Mouse (Mus musculus): Measurements from ENCODE around the gene Osbpl5.
A peak's percentile ranks its signal among the peaks of the same experiment; 100 is the strongest.
"Not testable (repeated sequence)": the region's sequence is repeated elsewhere in the genome, so short reads cannot be mapped to it uniquely, and the experiment has no call there.

Gene Osbpl5

DNA sequence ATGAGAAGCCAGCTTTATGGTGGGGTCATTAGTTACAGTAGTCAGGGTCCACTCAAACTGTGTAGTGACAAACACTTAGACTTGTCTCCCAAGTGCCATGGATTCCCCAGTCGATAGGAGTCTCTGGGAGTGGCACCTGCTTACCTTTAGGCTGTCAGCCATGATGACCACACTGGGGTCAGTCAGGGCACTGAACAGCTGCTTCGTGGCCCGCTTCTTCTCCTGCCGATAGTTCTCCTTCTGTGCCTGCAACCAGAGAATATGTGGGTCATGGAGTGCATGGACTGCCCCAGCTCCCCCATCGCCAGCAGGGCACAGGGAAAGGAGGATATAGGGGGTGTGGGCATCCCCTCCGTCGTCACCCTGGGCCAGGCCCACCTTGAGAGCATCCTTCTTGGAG, 47.4 kb downstream of the Osbpl5 start:
- DNase-seq (ENCODE audit: low spot score) = no peak

DNA sequence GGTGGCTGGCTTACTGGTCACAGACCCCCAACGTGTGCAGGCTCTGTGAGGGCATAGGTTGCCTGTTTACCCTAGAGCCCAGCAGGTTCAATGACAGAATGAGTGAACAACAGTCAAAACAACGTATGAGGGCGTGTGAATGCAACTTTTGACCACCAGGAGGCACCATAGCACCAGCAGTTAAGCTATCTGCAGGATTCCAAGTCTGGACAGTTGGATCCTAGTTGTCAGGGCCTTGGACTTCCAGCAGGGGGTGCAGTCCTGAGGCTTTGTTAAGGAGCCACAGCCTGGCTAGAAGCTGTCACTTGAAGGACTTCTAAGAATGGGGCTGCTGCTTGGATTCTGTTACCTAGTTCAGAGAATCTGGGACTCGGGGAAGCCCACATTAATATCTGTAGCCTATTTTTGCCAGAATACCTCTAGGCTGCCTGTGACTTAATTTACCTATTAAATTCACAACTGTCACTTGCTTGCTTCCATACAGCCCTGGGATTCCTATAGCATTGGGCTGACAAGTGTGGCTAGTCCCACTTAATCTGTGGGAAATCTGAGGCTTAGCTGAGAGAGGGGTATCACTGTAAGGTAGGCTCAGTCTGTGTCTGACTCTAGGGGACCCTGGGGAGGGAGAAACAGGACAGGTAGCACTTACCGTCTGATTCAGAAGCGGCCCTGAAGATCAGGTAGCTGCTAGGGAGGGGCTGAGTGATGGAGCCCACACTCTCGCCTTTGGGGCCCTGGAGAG, 49.9 kb downstream of the Osbpl5 start:
- peak; percentile 62 for DNase-seq (ENCODE audit: low spot score)

DNA sequence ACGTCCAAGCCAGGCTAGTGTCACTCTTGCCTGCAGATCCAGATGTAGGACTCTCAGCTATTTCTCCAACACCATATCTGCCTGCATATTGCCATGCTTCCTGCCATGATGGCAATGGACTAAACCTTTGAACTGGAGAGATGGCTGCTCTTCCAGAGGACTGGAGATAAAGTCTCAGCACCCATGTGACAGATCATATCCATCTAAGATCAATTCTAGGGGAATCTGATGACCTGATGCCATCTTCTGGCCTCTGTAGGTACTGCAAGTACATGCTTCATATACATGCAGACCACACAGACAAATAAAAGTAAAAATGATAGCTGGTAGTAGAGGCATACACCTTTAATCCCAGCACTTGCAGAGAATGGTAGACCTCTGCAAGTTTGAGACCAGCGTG, 60.6 kb downstream of the Osbpl5 start:
- DNase-seq (ENCODE audit: low spot score) = no peak

DNA sequence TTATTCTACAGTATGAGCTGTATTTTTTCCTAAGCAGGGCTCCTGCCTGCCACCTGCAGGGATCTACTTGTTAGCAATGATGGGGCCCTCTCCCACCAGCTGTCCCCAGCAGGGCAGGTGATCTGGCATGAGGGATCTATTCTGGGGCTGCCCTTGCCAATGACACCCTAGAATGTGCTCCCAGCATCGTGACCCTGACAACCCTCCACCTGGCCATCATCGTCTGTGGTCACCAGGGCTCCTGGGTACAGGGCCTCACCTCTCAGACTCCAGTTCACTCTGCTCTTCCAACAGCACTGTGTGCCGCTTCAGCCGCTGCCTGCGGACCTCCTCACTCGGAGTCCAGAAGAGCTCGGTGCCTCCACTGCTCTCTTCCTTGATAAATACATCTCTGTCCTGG, 62.2 kb downstream of the Osbpl5 start:
- DNase-seq (ENCODE audit: low spot score) = no peak

DNA sequence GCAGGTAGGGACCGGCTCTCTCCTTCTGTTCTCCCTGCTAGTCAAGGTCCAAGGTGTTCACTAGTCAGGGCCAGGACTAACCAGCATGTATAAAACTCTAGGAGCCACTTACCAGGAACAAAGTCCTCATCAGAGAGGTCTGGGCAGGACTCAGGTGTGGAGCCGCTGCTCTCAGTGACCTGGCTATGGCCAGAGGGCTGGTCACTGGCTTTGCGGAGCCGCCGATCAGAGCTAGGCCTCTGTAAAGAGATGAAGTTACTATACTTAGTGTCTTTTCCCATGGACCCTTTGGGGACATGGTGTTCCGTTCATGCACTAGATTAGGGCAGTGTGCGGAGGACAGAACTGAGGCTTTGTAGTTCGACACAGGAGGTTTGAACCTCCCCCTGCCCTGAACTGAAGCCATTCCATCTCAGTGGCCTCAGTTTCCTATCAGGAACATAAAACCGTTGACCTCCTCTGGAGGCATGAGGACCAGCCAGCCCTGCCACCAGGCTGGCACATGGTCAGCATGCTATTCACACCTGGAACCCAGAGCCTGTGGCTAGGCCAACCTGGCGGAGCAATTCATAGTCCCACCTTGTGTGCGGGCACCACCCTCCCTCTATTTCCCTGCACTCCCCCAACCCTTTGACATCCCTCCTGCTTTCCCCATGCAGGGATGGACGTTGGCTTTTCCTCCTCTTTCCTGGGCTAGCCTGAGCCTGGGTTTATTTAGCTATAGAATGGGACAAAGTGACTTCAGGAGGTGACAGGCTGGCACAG, 63.9 kb downstream of the Osbpl5 start:
- no peak for DNase-seq (ENCODE audit: low spot score)

DNA sequence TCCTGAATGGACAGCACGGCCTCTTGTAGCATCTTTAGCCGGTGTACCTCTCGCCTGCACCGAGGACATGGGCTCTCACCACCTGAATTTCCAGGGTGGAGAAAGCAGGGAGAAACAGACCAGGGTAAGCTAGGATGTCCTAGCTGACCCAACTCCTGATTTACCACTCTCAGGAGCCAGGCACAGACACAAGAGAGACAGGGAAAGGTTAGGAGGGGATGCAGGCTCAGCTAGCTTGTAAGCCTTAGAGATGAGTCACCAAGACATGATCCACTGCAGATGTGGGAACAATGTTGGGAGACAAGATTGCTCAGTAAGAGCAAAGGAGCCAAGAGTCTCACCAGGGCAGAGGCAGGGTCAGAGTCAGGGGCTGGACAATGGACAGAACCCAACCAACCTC, 64.9 kb downstream of the Osbpl5 start:
- no peak for DNase-seq (ENCODE audit: low spot score)

DNA sequence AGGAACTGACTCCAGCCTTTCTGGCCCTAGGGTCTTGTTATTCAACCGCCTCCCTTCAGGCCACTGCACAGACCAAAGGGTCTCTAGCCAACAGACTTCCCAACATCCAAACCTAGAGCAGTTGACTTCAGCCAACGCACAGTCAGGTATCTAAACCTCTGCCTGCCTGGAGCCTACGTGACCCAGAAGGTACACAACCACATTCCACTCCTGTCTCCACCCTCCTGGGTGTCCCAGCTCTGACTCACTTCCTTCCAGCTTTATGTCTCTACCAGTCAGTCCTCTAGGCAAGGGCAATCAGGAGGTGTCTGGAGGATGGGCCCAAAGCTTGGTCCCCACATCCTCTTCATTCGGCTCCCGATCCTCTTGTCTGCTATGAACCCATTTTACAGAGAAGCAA, 65.6 kb downstream of the Osbpl5 start:
- no peak for DNase-seq (ENCODE audit: low spot score)

DNA sequence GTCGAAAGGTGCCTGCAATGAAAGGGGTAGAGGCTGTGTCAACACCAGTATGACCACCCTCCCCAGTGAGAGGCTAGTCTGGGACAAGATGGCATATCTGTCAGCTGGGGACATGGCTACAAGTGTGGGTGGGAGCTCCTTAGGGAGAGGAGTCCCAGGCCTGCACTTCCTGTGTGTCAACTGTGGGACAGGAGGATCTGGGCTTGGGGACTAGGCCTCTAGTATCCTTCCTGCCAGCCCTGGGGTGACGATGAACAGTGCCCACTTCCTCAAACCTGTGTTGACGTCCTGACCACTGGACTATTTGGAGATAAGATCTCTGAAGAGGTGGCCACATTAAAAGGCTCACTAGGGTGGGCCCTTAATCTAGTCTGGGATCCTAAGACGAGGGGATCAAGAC, 66.8 kb downstream of the Osbpl5 start:
- no peak for DNase-seq (ENCODE audit: low spot score)

DNA sequence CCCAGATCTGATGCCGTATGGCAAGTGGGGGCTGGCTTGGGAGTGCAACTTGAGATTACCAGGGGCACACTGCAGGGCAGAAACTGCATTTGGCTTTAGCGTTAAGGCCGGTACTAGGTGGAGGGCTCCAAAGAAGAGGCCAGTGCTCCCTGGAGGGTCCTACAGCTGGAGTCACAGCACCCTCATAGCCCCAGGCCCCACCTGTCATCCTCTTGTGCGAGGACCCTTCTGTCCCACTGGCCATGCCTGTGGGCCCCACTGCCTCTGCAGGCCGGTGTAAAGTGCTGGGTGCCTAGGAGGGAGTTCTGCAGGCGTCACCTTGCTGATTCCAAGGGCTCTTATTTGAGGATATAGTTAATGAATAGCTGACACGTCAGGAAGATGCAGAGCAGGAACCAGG, 67.3 kb downstream of the Osbpl5 start:
- DNase-seq (ENCODE audit: low spot score) = no peak

DNA sequence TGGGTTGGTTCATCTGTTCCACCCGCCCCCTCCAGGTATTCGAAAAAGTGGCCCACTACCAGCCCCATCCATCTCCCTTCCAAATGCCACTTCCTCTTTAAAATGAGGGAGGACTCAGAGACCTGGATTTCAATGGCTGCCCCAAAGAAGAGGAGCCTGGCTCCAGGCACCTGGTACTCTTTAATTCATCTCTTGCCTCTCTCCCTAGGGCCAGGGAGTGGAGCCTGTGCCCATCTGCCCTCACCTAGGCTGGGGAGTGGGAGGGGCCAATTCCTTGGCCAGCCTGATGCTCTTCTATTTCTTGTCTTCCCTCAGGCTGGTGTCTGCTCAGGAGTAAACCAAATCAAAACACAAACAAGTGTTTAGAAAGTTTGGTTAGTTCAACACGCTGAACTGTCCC, 70.1 kb downstream of the Osbpl5 start:
- not testable (repeated sequence) for DNase-seq (ENCODE audit: low spot score)

DNA sequence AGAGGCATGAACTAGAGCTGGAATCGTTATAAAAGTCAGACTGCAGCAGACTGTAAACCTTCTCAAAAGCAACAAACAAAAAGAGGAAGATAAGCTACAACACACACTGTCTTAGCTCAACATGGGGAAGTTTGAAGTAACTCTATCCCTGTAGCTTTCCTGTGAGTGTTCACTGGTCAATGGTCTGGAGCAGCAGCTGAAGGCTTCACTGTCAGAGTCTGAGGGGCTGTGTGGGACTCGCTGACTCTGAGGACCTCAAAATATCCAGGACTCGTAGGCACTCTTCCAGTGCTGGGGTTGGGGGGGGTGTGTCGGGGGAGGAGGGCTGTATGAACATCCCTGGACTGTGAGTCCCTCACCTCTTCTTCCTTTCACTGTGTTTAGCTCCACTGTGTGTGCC, 70.6 kb downstream of the Osbpl5 start:
- DNase-seq (ENCODE audit: low spot score) = not testable (repeated sequence)

DNA sequence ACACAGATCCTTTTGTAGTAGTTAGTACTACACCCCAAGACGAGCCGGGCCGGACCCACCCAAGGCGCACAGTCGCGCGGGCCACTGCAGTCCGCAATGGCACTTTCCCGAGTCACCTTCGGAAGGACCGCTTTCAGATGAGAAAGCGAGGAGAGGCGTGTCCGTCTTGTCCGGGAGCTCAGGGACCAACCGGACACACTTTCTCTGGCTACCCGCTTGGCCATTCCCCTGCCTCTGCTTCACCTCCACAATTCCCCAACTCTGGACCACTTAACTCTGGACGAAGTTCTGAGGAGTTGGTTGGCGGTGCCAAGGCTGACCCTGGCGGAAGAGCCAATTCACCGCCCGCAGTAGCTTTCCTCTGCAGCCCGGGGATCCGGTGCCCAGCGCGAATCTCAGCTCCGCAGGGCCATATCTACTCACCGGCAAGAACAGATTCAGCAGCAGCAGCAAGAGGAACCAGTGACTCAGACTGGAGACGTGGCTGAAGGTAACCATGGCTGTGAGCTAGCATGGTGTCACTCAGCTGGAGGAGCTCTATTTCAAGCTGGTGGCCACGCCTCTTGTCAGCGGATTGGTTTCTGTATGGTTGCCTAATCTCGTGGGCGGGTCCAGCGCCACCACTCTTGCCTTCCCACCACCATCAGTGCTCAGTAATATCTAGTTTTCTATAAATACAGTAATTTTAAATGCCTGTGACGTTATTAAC, 71.3 kb downstream of the Osbpl5 start, which contains the start of gene Tnfrsf23:
Gene Tnfrsf23 (minus strand): TSS at position 514 of the 709 bp plus-strand sequence.
- peak; percentile 35 for DNase-seq (ENCODE audit: low spot score)

DNA sequence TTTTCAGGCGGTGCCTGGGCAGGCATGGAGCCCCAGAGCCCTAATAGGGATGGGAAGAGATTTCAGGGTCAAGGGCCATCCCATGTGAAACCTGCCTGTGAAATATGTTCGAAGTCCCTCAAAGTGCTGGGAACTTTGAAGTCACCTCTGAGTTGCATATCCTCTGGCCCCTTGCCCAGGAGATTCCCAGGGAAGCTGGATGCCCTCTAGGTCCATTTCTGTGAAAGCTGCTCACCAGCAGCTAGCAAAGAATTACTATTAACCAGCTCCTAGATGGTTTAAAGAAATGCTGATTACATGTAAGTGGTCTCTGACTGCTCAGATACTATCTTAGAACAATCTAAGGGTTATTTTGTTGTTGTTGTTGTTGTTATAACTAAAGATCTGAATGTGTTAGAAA, 72.2 kb downstream of the Osbpl5 start:
- DNase-seq (ENCODE audit: low spot score) = not testable (repeated sequence)

DNA sequence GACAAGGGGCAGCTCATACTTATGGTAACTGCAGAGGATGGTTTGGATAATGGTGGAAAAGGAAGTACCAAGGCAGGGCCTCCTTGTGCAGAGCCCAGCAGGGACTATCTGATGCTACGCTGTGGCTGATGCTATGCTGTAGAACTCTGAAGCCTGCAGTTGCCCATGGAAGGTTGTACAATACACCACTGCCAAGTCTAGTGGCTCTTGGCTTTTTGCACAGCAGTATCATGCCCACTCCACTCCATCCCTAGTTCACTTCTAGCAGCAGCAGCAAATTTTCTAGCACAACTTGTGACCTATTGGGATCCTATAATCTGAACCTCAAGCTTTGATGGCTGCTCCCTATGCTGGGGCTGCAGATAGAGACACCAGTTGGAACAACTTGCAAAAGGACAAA, 75.2 kb downstream of the Osbpl5 start:
- DNase-seq (ENCODE audit: low spot score) = no peak

DNA sequence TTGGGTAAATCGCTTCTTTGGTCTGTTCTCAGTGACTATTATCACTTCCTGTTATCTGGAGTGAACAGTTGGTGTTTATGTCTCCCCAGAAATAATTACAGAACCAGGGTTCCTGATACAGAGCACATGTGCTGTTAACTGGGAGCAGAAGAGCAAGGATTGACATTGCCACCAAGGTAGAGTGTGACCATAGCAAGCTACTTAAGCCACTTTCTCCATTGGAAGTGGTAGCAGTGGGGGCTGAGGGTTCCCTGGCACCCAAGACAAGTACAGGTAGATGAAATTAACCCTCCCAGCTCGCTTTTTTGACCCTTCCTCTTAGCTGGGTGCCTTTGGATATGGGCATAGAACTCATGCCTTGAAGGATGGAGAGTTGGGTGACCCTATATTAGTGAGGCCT, 75.9 kb downstream of the Osbpl5 start:
- not testable (repeated sequence) for DNase-seq (ENCODE audit: low spot score)

DNA sequence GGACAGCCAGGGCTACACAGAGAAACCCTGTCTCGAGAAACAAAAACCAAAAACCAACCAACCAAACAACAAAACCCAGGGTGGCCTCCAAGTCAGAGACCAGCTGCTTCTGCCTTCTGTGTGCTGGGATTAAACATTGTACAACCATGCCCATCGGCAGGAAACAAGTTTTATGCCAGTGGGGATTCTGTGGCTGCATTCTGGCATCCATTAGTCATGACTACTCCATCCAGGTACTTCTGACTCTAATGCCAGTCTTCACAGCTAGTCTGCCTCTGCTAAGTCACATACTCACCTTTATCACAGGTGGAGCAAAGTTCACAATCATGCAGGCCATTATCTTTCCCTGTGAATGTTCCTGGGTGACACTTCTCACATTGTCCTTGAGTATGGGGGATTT, 77.1 kb downstream of the Osbpl5 start:
- not testable (repeated sequence) for DNase-seq (ENCODE audit: low spot score)

DNA sequence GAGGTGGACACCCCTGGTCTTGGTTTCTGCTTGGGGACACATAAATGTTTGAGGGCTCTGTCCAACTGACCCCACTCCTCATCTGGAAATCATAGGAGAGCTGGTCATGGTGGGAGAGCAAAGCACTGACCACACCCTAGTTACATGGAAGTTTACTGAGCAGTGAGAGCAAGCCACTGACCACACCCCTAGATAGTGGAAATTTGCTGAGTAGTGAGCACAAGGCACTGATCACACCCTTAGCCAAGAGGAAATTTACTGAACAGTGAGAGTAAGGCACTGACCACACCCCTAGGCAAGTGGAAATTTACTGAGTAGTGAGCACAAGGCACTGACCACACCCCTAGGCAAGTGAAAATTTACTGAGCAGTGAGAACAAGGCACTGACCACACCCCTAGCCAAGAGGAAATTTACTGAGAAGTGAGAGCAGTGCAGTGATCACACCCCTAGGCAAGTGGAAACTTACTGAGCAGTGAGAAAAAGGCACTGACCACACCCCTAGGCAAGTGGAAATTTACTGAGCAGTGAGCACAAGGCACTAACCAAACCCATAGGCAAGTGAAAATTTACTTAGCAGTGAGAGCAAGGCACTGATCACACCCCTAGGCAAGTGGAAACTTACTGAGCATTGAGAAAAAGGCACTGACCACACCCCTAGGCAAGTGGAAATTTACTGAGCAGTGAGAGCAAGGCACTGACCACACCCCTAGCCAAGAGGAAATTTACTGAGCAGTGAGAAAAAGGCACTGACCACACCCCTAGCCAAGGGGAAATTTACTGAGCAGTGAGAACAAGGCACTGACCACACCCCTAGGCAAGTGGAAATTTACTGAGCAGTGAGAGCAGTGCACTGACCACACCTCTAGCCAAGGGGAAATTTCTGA, 90.1 kb downstream of the Osbpl5 start:
- DNase-seq (ENCODE audit: low spot score) = no peak

DNA sequence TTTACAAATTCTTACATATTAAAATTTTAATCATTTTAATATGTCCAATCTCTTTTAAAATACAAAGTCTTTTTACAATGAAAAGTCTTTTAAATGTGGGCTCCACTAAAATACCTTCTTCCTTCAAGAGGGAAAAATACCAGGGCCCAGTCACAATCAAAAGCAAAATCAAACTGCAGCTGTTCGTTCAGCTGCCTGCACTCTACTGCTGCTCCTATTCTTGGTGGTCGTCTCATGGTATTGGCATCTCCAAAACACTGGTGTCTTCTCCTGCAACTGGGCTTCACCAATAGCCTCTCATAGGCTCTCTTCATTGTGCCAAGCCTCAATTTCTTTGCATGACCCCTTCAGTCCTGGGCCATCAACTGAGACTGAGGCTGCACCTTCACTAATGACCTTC, 93.3 kb downstream of the Osbpl5 start:
- no peak for DNase-seq (ENCODE audit: low spot score)

DNA sequence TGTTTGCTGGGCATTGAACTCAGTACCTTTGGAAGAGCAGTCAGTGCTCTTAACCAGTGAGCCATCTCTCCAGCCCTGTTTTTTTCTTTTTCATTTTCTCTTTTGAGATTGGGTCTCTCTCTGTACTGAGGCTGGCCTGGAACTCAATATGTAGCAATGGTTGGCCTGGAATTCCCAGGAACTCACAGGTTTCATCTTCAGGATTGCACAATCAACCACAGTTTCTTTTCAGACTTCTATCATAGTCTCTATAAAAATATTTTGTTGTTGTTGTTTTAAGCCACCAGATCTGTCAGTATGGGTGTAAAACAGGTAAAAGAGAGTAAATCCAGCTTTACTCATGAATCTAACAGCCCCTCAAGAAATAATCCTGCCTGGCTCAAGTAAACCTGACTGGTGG, 96.0 kb downstream of the Osbpl5 start:
- no peak for DNase-seq (ENCODE audit: low spot score)

DNA sequence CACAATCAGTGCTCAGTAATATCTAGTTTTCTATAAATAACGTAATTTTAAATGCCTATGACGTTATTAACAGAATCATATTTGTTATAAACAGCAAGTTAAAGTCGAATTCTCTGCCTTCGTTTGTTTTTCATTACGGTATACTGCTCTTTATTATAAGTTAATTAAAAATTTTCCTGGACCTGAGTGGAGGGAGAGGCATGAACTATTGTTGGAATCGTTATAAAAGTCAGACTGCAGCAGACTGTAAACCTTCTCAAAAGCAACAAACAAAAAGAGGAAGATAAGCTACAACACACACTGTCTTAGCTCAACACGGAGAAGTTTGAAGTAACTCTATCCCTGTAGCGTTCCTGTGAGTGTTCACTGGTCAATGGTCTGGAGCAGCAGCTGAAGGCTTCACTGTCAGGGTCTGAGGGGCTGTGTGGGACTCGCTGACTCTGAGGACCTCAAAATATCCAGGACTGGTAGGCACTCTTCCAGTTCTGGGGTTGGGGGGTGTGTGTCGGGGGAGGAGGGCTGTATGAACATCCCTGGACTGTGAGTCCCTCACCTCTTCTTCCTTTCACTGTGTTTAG, 106.9 kb downstream of the Osbpl5 start:
- not testable (repeated sequence) for DNase-seq (ENCODE audit: low spot score)

DNA sequence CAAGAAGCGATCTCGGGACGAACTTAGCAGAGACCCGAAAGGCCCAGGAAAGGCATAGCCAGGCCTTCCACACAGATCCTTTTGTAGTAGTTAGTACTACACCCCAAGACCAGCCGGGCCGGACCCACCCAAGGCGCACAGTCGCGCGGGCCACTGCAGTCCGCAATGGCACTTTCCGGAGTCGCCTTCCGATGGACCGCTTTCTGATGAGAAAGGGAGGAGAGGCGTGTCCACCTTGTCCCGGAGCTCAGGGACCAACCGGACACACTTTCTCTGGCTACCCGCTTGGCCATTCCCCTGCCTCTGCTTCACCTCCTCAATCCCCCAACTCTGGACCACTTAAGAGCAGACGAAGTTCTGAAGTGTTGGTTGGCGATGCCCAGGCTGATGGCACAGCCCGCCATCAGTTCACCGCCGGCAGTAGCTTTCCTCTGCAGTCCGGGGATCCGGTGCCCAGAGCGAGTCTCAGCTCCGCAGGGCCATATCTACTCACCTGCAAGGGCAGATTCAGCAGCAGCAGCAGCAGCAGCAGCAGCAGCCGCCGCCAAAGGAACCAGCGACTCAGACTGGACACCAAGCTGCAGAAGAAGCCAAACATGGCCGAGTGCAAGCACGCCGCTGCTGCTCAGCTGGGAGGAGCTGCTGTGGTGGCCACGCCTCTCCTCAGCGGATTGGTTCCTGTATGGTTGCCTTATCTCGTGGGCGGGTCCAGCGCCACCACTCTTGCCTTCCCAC, 107.6 kb downstream of the Osbpl5 start, which contains the start of gene Tnfrsf22:
Gene Tnfrsf22 (minus strand): TSS at position 628 of the 735 bp plus-strand sequence.
- DNase-seq (ENCODE audit: low spot score) = peak; percentile 67

All from spleen, adult 12 weeks (tissue).